Mouse (Mus musculus): ENCODE results near the gene Maml3.

Maml3 gene

DNA sequence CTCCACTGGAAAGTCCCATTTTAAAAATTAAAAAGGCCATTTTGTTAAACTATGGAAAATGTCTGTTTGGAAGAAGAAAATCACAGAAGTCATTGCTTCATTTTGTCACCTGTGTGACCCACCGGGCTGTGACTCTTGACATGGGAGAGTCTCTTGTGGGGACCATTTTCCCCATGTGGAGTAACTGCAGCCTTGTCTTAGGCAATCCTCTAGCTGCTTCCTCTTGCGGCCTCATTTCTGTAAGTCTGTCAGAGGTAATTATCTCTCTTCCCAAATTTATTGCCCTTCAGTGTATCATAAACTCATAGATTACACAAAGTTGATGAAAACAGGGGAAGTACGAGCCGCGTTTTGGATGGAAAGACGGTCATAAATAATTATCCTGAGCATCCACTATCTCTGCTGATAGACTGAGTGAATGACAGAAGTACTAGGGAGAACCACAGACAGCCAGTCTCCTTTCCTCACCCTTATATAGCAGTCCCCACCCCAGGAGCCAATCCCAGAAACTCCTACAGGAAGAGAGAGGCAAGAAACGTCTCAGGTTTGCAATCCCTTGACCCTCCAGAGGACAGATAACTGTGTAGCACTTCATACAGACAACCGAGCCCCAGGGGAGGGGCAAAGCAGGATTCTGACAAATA, 14.5 kb downstream of the Maml3 start:
- DNase-seq (ENCODE audit: low spot score) = no peak

DNA sequence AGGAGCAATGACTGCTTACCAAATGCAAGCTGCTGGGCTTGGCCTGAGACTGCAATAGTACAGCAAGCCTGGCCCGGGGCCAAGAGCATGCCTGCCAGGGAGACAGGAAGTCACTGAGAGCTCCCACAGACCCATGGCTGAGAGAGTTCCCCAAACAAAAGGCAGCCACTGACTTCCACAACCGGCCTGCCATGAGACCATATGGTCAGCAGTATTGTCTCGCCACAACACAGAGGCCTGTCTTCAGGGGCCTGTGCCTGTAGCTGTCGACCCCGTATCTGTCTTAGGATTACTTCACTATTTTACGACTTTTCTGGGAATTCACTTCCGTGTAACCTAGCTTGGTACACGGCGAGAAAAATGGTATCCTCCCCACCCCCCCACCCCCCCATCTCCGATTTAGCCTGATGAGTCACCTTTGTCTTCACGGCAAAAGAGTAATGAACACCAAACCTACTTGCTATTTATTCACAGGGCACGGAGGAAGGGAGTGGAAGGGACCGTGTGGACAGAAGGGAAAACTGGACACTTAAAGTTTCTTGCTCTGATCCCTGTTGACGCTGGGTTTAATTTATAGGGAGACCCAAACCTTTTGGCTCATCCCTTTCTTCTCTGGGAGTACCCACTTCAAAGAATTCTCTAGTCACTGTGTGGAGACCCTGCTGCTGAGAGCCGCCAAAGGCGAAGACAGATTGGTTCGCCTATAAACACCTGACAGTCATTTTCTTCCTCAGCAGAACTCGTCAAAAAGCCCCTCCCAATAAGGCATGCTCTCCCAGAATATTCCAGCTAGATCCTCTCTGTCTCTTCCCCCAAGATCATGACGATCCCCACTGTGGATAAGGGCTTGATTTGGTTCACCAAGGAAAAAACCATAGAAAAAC, 16.2 kb downstream of the Maml3 start:
- peak; percentile 94 for DNase-seq (ENCODE audit: low spot score)

- DNase-seq (ENCODE audit: low spot score) = no peak
These were observed 17.1 kb downstream of the Maml3 start for GRCm38 (mm10) chr3:52087636-52088280.

GRCm38 (mm10) chr3:52078763-52079162, 26.1 kb downstream of the Maml3 start:
- no peak for DNase-seq (ENCODE audit: low spot score)

DNA sequence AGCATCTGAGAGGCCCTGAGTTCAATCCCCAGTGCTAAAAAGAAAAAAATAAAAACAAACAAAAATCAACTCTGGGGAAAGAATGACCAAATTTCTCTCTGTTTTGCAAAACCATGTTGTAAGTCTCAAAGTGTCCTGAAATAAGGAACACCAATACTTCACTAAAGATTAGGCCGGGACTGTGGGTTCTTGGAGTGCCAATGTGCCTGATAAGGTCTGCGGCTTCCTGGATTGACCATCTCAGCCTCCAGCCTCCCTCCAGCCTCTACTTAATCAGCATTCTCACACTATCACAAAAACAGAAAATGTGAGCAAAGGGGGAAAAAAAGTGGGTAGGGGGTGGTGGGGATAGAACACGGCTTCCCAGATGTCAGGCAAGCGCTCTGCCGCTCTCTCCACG, 30.9 kb downstream of the Maml3 start:
- DNase-seq (ENCODE audit: low spot score) = no peak

GRCm38 (mm10) chr3:52071996-52072395, 32.9 kb downstream of the Maml3 start:
- DNase-seq (ENCODE audit: low spot score) = no peak

DNA sequence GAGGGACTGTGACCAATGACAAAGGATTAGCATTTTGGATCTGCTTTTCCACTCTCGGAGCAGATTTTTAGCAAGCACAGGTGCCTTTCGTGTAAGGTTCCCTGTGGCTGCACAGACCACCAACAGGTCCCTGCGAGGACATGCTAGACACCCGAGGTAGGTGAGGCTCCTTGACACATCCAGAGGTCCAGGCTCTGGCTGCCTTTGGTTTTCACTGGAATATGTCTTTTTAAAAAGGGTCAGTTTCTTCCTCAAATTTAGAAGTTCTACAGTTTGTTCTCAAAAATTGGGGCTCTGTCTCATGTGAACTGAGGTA, 34.8 kb downstream of the Maml3 start:
- DNase-seq (ENCODE audit: low spot score) = no peak

GRCm38 (mm10) chr3:52069304-52070162, 35.3 kb downstream of the Maml3 start:
- DNase-seq (ENCODE audit: low spot score) = peak; percentile 63

GRCm38 (mm10) chr3:52068885-52069284, 36.0 kb downstream of the Maml3 start:
- DNase-seq (ENCODE audit: low spot score) = no peak

- DNase-seq (ENCODE audit: low spot score) = no peak
These were observed 37.7 kb downstream of the Maml3 start for GRCm38 (mm10) chr3:52067181-52067580.

DNA sequence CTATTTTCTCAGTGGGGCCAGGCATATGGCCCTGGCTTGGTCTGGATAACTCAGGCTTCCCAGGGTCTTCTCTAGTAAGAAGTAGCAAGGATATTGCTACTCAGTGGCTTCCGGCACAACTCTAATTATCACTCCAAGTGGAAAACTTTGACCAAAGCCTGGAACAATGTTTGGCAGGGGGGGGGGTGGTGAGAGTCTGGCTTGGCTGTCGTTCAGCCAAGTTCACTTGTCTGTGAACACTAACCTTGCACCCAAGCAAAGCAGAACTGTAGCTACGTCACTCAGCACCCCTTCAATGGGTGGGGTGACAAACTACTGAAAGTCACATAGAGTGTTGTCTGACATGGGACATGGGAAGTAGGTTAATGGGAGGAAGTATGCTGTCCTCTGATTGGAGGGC, 38.7 kb downstream of the Maml3 start:
- no peak for DNase-seq (ENCODE audit: low spot score)

GRCm38 (mm10) chr3:52063261-52063655, 41.6 kb downstream of the Maml3 start:
- no peak for DNase-seq (ENCODE audit: low spot score)

- DNase-seq (ENCODE audit: low spot score) = no peak
These were observed 42.3 kb downstream of the Maml3 start for GRCm38 (mm10) chr3:52062389-52063260.

GRCm38 (mm10) chr3:52061472-52062388, 43.1 kb downstream of the Maml3 start:
- no peak for DNase-seq (ENCODE audit: low spot score)

GRCm38 (mm10) chr3:52060886-52061285, 44.0 kb downstream of the Maml3 start:
- DNase-seq (ENCODE audit: low spot score) = no peak

DNA sequence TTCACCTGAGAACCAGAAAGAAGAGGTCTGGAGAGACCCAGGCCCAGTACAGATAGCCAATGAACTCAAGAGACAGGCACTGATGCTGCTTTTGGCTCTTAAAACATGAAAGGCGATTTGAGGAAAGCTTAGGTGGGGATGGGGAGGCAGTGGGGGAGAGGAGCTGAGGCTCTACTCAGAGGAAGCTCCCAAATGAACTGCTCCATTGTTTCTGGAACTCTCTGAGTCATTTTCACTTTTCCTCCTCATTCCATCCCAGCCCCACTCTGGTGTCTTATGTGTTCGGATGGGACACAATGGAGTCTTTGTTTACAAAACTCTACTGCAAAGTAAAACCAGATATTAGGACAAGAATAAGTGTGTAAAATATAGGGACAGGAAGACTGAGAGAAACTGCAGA, 53.1 kb downstream of the Maml3 start:
- DNase-seq (ENCODE audit: low spot score) = no peak

- no peak for DNase-seq (ENCODE audit: low spot score)
These were observed 56.8 kb downstream of the Maml3 start for GRCm38 (mm10) chr3:52048082-52048481.

- DNase-seq (ENCODE audit: low spot score) = no peak
These were observed 57.3 kb downstream of the Maml3 start for GRCm38 (mm10) chr3:52047537-52047936.

- peak; percentile 92 for DNase-seq (ENCODE audit: low spot score)
These were observed 57.9 kb downstream of the Maml3 start for GRCm38 (mm10) chr3:52046895-52047372.

All from layer of hippocampus, adult 11-12 months (tissue).